Mouse (Mus musculus) embryonic fibroblast, embryonic 13.5 days (primary cell): ENCODE data around the gene Psme3.

Source experiments
- CTCF ChIP-seq: IDR thresholded peaks from 2 replicates; pipeline ENCODE4 v1.5.1; 2011; ENCODE audit warnings: mild to moderate bottlenecking, control low read depth, low read length, moderate library complexity, borderline replicate concordance; ENCODE audit not compliant: insufficient read depth
- POLR2A ChIP-seq: IDR thresholded peaks from 2 replicates; pipeline ENCODE4 v1.6.1; 2011; ENCODE audit warnings: low read depth, mild to moderate bottlenecking, control low read depth, low read length, moderate library complexity

DNA sequence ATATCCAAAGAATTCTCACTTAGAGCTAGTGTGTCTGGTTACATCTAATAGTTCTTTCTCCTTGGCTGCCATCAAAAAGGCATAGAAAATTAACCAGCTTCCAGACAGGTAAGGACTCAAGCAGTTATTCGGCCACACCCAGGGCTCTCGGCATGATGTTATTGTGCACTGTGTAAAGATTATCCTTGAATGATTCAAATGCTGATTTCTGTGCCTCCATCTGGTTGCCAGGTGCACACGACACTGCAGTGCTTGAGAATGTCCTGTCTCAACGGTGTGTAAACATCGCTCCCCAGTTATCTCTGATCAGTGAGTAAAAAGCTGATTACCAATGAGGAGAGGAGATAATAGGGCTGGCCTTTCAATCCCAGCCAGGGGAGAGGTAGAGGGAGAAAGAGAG is 8.3 kb upstream of the Psme3 start:
- TF ChIP-seq CTCF (no peak), POLR2A (no peak)
